Mouse (Mus musculus) left cerebral cortex, adult 9 months (tissue): ENCODE data around the gene Lamp2.
"Not testable (repeated sequence)": the region's sequence is repeated elsewhere in the genome, so short reads cannot be mapped to it uniquely, and the experiment has no call there.

ENCODE experiments used
- DNase-seq, 2 experiments: peaks; one replicate each; pipeline ENCODE4 v3.0.0; 2022; ENCODE audit warnings: low spot score in 2 of 2

Lamp2 gene

GRCm38 (mm10) chrX:38428818-38429440, 27.3 kb downstream of the Lamp2 start:
- no peak for DNase-seq

DNA sequence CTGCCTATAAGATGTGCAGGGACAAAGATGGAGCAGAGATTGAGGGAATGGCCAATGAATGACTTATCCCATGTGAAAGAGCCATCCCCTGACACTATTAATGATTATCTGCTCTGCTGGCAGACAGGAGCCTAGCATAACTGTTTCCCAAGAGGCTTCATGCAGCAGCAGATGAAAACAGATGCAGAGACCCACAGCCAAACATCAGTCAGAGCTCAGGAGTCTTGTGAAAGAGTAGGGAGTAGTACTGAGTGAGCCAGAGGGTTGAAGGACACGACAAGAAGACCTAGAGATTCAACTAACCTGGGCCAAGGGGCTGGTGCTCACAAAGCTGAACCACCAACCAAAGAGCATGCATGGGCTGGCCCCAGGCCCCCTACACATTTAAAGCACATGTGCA, 30.2 kb downstream of the Lamp2 start:
- DNase-seq = no peak

- no peak for DNase-seq
These were observed 33.2 kb downstream of the Lamp2 start for GRCm38 (mm10) chrX:38423096-38423495.

GRCm38 (mm10) chrX:38422396-38422795, 33.9 kb downstream of the Lamp2 start:
- DNase-seq = no peak

DNA sequence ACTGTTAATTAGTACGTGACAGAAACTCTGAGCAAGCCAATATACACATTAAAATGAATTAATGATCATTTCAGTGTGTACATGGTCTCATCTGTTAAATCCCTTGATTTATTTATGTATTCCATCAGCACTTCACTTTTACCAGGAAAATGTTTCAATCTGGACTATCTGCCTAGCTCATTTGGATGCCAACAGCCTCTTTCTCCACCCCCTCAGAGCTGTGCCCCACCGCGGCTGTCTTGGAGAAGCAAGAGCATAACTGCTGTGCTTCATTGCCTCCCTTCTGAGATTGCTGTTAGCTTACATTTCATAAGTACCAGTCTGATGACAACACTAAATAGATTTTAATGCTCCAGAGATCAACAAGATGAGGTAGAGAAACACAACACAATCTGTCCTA, 52.4 kb downstream of the Lamp2 start:
- DNase-seq = no peak

DNA sequence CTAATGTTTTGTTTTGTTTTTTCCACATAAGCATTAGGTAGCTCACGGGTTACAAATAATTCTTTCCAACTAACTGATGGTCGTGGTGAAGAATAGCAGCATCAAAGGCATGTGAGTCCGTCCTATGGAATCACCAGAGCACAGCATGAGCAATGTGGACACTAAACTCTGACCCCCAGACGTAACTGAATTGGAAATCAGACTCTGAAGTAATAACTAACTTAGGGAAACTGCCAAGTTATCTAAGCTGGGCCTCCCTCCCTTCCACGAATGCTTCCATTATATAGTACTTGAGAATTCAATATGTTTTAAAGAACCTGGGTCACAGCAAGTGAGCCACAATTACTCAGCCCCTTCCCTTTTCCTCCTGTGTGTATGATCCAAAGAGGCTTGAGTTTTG, 53.3 kb downstream of the Lamp2 start:
- no peak for DNase-seq

DNA sequence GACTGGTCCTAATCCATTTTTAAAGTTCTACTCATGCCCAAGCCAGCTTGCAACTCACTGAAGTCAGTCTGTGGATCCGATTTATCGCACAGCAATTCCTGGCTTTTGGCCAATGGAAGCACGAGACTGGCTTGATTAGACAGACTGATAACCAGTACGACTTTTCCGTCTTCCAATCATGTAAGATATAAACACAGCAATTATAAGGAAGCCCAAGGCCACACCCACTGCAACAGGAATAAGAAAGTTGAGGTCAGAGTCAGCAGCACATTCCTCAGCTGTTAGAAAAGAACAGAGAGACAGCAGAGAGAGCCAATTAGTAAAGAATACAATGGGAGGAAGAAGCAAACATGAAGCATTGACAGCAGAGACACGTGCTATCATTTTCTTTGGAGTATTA, 54.2 kb downstream of the Lamp2 start:
- no peak for DNase-seq

DNA sequence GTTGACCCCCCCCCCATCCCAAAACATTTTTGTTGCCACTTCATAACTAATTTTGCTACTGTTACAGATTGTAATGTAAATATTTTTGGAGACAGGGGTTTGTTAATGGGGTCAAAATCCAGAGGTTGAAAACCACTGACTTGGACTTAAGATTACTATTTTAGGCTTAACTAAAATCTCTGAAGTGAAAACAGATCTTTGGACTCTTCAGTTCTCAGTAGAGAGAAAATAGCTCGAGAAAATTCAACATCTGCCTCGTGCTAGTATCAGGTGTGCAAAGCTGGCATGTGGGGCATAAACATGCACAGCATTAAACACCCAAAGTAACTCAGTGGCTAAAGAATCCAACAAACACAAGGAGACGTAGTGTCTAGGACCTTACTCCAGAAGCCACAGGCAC, 55.6 kb downstream of the Lamp2 start:
- no peak for DNase-seq

DNA sequence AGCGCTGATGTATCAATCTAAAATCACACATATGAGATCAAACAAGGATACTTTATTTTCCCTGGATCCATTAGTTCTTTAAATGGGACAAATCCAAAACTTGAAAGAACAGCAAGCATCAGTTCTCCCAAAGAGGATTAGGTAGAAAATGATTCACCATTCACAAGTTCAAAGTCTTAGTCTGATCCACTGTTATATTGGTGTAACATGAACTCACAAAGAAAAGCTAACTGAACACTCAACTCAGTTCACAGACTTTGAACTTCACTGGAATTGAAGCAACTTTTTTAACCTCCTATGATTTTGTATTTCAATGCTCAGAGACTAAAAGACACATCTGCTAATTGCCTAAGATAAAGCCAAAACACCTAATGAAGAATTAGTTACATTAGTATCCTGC, 56.6 kb downstream of the Lamp2 start:
- DNase-seq = no peak

DNA sequence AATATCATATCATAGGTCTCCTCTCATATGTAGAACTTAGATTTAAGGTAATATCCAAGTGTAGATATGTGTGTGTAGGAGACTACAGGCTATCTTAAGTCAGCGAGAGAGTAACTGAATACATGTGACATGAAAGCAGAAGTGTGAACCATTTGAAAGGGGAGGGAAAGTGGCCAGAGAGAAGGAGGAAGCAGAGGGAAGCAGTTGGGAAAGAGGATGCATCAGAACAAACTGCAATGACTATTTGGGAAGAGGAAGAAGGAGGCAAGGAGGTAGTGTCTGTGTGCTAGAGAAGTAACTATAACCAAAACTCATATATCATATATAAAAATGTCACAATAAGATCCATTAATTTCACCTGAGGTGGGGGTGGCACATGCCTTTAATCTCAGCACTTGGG, 83.1 kb downstream of the Lamp2 start:
- not testable (repeated sequence) for DNase-seq

DNA sequence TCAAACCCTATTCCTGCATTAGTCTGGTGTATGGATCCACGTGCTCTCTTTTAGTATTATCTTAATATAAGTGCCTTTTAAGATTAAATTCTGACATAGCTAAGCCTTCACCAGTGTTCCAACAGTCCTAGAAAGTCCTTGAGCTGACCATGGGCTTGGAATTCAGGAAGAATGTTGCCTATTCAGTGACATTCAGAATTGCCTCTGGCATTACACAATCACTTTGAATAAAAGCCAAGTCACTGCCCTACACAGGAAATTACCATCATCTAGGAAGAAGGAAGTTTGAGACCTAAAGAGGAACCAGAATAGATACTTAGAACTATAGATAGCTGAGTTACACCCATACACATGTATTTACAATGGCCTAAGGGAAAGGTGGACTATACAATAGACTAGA, 91.6 kb downstream of the Lamp2 start:
- not testable (repeated sequence) for DNase-seq

- no peak for DNase-seq
These were observed 94.2 kb downstream of the Lamp2 start for GRCm38 (mm10) chrX:38362016-38362415.
